Mouse (Mus musculus) spleen, embryonic (tissue): ENCODE measurements at regions not wholly inside any gene's neighbourhood (a gene's known extent, or its start where the extent isn't known, plus 50 kb on each side); places are given as distances from the start of the nearest gene placed in this dataset.
"Not testable (repeated sequence)": the region's sequence is repeated elsewhere in the genome, so short reads cannot be mapped to it uniquely, and the experiment has no call there.

Source experiments
- CTCF ChIA-PET: fragments of 350-600 bp; sonication (Branson Sonifier 250); formaldehyde crosslinking; loops from one replicate; lab custom pipeline; 2022; lab: Charles Lee

- CTCF ChIA-PET = no interaction called here
These were observed 66.0 kb downstream of the Nr2f2 start for GRCm38 (mm10) chr7:70300516-70300915.

- CTCF ChIA-PET = no interaction called here
These were observed 75.1 kb downstream of the Nr2f2 start for GRCm38 (mm10) chr7:70291431-70291830.

GRCm38 (mm10) chr7:70290733-70291320 lies 75.7 kb downstream of the Nr2f2 start:
- CTCF ChIA-PET = no interaction called here

GRCm38 (mm10) chr7:70290277-70290676 lies 76.3 kb downstream of the Nr2f2 start:
- CTCF ChIA-PET = no interaction called here

- CTCF ChIA-PET = no interaction called here
These were observed 77.9 kb downstream of the Nr2f2 start for GRCm38 (mm10) chr7:70288621-70289020.

- CTCF ChIA-PET = no interaction called here
These were observed 78.6 kb downstream of the Nr2f2 start for GRCm38 (mm10) chr7:70287891-70288421.

GRCm38 (mm10) chr7:70286836-70287355 lies 79.6 kb downstream of the Nr2f2 start:
- CTCF ChIA-PET = no interaction called here

GRCm38 (mm10) chr7:70285344-70285743 lies 81.2 kb downstream of the Nr2f2 start:
- CTCF ChIA-PET = no interaction called here

- CTCF ChIA-PET = no interaction called here
These were observed 82.7 kb downstream of the Nr2f2 start for GRCm38 (mm10) chr7:70283836-70284235.

GRCm38 (mm10) chr7:70283166-70283565 lies 83.4 kb downstream of the Nr2f2 start:
- CTCF ChIA-PET = no interaction called here

GRCm38 (mm10) chr7:70281891-70282515 lies 84.5 kb downstream of the Nr2f2 start:
- CTCF ChIA-PET = no interaction called here

- CTCF ChIA-PET = no interaction called here
These were observed 85.2 kb downstream of the Nr2f2 start for GRCm38 (mm10) chr7:70281381-70281750.

GRCm38 (mm10) chr7:70280643-70281380 lies 85.7 kb downstream of the Nr2f2 start:
- CTCF ChIA-PET = no interaction called here

GRCm38 (mm10) chr7:70279927-70280642 lies 86.5 kb downstream of the Nr2f2 start:
- CTCF ChIA-PET = no interaction called here

GRCm38 (mm10) chr7:70279101-70279500 lies 87.4 kb downstream of the Nr2f2 start:
- CTCF ChIA-PET = no interaction called here

- CTCF ChIA-PET = no interaction called here
These were observed 90.5 kb downstream of the Nr2f2 start for GRCm38 (mm10) chr7:70276078-70276477.

- CTCF ChIA-PET = no interaction called here
These were observed 92.2 kb downstream of the Nr2f2 start for GRCm38 (mm10) chr7:70274312-70274711.

- CTCF ChIA-PET = no interaction called here
These were observed 99.5 kb downstream of the Nr2f2 start for GRCm38 (mm10) chr7:70267075-70267474.

GRCm38 (mm10) chr7:70256806-70257205 lies 109.7 kb downstream of the Nr2f2 start:
- CTCF ChIA-PET = no interaction called here

- CTCF ChIA-PET = no interaction called here
These were observed 111.5 kb downstream of the Nr2f2 start for GRCm38 (mm10) chr7:70255072-70255471.

- CTCF ChIA-PET = no interaction called here
These were observed 113.3 kb downstream of the Nr2f2 start for GRCm38 (mm10) chr7:70253275-70253674.

GRCm38 (mm10) chr7:70239059-70239458 lies 127.5 kb downstream of the Nr2f2 start:
- CTCF ChIA-PET = not testable (repeated sequence)
